Mouse (Mus musculus): ENCODE data around the gene Tmem17.

The Tmem17 gene

DNA sequence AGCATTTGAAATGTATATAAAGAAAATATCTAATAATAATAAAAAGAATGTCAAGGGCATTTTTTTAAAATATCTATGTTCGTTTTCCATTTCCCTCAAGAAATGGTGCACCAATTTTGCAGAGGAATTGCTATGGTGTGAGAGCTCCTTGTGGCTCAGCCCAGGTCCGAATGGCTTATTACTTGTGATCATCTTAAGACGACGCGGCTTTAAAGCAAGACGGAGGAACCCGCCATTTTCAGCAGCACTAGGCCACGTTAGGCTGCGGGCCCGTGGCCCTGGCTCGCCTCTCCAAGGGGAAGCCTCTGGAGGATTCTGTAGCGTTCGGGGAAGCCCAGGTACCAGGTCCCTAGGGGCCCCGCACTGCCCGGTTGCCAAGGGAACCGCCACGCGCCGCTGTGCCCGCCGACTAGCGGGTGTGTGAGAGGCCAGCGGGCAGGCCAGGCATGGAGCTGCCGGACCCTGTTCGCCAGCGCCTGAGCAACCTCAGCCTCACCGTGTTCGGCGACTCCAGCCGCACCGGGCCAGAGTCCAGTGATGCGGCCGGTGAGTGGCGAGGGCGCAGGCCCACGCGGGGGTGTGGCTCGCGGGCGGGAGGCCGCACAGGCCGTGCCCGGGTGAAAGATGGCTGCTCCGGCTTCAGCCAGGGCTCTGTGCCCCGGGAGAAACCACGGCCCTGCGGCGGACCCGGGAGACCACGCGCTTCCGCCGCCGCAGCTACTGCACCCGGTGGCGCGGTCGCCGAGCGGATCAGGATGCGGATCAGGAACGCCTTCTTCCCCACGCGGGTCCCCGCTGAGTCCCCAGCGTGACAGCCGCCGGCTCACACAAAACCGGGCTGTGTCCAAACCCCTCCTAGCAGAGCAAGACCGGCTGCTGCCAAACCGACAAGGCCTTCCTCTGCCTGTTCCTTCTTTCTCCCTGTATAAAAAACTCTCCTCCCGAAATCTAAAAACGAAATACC, at the start of gene Tmem17:
Gene Tmem17, plus strand, starts transcription at position 51 of the 964 bp plus-strand sequence.
- peak; percentile 40 for DNase-seq (ENCODE audit: low read depth)

DNA sequence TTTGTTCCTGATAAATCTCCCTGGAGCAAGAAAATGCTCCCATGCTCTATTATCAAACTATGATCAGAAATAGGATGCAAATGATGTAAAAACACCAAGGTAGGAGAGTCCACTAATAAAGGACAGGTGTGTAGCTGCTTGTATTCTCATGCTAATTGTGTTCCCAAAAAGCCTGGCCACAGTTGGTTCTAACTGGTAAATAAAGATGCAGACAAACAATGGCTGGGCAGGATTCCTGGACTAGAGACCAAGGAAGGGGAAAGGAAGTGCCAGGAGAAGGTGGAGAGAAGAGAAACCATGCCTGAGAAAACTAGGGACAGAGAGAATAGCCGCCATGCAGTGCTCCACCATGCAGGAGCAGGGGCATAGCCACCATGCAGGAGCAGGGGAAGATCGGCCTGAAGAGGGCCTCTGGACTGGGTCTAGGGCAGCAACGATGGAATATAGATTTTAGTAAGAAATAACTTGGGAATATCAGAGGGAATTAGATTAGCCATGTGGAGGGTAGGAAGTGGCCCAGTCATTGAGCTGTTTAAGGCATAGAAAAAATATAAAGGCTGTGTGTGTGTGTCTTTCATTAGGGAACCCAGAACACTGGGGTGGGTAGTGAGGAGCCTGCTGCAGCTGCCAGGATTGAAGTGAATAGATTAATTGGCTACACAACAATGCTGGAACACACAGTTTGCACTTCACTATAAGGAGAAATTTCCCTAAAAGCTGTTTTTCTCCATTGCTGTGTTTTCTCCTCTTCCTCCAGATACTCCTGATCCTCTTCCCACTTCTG, 31.9 kb upstream of the Tmem17 start:
- DNase-seq (ENCODE audit: low read depth) = no peak

DNA sequence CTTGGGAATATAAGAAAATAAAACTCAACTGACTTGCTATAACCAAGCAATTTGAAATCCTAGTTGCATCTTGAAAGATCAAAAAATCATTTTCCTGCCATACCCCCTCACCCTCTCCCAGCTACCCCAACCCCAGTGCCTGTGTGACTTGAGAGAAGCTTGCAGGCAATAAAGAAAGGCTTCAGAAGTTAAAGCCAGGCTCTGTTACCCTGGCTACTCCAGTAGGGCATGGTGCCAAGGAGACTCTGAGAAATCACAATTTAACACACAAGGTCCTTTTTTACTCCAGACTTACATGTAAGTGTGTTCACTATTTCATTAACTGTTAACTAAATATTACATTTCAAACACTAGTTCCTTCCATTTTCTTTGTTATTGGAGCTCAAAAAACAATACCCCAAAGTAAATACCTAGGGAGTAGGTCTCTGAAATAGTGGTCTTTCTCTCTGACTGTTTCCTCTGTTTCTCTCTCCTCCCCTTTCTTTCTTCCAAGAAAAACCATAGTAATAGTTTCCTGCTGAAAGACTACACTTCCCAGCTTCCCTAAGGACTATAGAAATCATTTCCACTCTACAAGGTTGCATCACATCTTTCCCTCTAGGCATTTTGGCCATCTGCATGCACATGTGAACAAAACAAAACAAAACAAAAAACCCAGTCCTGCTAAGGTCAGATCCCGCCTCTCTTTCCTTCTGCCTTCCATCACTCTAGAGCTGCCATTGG, 30.1 kb upstream of the Tmem17 start:
- DNase-seq (ENCODE audit: low read depth) = peak; percentile 37

DNA sequence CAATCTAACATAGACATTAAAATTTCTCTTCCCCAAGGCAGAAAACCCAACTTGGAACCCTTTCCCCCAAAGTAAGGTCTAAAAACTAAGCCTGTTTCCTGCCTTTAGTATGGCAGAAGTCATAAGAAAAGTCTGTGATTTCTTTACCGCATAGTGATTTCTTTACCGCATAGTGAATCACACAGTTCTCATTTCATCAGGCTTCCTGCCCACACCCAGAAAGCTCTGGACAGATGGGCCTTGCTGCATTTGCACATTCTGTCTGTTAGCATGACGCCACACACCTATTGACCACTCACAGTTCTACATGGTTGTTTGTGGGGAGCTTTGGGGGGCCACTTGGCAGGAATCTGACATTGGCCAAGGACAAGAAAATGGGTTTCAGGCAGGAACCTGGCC, 29.5 kb upstream of the Tmem17 start:
- peak; percentile 51 for DNase-seq (ENCODE audit: low read depth)

DNA sequence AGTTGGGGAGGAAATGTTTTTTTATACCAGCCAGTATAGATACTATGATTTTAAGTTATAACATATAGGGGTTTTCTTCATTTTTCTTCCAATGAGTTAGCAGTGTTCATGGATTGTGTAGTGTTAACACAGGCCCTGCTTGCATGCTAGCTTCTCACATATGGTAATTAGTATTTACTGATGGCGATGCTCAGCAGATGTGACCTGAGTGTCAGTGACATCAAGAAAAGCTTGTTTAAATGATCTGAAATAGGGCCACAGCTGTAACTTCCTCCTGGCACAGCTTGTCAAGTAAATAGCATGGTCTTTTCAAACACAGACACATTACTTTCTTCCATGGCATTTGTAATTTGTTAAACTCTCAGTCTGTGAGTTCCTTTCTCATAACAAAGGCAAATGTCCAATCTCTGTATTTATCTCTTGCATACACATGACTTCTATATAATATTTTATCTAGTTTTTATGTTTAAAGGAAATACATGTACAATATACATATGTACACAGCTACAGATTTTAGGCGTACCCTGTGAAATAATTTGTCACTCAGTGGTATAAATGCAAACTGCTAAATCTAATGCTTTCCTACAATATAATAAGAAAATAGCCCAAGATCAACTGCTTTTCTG, 18.1 kb upstream of the Tmem17 start:
- DNase-seq (ENCODE audit: low read depth) = no peak

DNA sequence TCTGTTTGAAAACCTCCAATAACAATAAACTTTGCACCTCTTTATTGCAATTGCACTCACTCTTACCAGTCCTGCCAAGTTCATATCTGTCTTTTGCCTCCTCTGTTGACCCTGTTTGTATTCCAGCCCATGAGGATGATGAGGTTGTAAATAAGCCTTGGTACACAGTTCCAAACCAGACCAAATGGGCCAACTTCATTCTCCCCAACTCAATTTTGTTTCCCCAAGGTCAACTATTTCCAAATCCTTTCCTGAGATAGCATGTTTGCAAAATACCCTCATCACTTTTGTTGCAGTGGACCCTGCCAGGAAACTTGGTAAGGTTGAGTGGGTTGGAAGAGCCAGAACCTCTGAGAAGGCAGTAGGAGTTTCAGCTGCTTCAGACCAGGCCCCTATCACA, 16.9 kb upstream of the Tmem17 start:
- no peak for DNase-seq (ENCODE audit: low read depth)

DNA sequence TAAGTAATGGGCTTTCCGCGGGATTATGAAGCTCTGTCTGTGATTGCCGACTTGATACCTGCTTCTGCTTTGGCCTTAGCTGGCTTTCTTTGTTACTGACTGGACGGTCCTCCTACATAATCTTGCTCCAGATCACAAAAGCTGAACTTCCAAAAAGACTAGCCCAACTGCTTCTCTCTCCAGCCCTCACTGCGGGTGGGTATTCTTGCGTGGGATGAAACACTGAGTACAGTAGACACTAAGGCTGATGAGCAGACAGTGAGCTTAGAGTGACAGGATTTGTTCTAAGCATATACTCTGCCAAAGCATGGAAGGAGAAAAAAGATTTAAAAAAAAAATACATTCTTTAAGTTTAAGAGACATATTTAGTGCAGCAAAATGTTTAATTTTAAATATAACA, 12.5 kb upstream of the Tmem17 start:
- no peak for DNase-seq (ENCODE audit: low read depth)

DNA sequence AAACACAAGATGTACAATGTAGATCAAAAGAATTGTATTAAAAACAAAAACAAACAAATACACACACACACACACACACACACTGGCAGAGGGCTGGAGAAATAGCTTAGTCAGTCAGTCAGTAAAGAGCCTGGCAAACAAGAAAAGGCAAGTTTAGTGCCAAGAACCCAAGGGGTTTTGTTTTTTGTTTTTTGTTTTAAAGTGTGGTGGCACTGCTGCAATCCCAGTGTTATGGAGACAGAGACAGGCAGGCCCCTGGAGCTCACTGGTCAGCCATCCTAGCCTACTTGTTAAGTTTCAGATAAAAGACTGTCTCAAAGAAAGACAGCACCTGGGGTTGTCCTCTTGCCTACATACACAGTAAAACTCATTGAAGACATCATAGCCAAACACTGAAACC, 12.0 kb upstream of the Tmem17 start:
- DNase-seq (ENCODE audit: low read depth) = no peak

DNA sequence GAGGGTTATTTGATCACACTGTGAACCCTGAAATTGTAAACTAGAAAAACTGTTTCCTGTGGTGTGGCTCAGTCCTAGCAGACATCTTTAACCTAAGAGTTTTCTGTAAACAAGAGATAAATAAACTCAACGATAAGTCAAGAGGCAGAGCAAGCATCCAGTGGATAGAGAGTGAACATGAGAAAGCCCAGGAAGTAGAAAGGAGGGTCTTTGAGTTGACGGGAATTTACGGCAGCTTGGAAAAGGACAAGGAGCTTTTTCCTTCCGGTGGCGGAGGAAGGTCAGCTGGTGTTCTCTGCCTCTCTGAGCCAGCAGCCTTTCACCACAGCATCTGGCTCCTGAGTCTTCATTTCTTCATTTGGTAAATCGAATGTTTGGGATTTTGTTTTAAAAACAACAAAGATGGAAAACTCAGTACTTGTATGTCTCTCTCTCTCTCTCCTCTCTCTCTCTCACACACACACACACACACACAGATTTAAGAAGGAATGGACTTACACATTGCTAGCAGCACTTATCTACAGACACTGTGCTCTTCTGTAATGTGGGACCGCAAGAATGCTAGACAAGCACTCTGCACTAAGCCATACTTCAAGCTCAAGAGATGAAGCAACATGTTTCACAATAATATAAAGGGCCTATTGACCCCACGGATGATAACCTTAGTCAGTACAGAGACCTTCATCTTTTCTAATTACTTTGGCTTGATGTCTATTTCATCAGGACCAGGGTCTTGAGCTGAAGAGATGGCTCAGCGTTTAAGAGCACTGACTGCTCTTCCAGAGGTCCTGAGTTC, 10.9 kb upstream of the Tmem17 start:
- DNase-seq (ENCODE audit: low read depth) = no peak

DNA sequence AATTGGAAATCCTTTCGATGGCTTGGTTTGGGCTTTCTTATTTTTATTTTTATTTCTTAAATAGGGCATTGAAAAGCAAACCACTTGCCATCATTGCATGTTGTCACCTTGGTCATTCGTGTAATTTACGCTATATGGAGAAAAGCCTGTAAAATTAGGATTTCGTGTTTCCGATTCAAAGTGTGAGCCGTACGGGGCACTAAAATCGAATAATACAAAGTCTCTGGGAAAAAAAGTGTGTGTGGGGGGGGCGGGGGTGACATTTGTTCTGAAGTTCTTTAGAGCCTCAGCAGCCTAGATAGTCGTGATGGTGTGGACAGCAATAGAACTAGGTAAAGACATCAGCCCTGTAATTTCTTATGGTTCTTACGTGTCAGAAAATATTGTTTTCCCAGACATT, 1.2 kb downstream of the Tmem17 start:
- peak; percentile 11 for DNase-seq (ENCODE audit: low read depth)

DNA sequence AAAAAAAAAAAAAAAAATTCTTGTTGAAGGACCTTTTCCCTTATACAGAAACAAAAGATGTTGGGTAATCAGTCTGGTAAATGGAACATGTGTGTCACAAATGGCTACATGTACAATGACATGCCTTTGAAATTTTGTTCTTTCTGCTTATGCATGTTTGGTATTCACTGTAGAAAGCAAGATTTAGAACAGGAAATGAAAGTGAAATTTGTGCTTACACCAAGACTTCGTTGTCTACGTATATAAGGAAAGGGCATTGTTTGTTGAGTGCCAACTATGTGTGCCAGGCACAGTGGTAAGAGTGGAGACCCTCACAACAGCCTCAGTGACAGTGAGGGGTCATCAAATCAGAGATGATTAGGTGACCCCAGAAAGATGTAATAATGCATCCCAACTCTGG, 3.2 kb downstream of the Tmem17 start:
- no peak for DNase-seq (ENCODE audit: low read depth)

DNA sequence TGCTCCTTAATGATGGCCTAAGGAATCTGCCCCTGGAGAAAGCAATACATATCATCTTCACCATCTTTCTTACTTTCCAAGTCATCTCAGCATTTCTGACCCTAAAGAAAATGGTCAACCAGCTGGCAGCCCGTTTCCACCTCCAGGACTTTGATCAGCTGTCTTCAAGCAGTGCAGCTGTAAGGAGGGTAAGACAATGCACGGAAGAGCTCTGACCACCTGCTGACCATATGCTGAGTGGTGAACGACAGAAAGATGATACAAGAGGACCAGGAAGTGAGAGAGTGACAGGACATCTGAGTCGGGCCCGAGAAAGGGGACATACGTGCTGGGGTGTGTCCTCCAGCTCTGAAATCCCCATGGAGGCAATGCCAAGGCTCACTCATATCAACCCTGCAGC, 6.6 kb downstream of the Tmem17 start:
- no peak for DNase-seq (ENCODE audit: low read depth)

DNA sequence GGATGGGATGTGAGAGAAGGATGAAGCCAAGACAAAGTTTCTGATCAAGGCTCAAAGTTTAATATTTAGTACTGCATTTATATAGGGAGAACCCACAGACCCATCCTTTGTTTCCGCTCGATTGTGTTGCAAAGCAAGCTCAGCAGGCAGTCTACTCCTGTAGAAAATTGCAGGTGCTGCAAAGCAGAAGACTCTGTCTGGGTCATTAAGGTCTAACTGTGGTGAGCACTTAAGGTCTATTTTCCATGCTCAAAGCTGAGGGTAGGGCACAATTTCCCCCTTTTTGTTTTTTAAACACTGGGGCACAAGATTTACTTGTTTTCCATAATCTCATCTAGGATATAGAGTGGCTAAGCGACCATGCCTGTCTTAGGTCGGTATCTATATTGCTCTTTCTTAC, 8.4 kb downstream of the Tmem17 start:
- DNase-seq (ENCODE audit: low read depth) = no peak

DNA sequence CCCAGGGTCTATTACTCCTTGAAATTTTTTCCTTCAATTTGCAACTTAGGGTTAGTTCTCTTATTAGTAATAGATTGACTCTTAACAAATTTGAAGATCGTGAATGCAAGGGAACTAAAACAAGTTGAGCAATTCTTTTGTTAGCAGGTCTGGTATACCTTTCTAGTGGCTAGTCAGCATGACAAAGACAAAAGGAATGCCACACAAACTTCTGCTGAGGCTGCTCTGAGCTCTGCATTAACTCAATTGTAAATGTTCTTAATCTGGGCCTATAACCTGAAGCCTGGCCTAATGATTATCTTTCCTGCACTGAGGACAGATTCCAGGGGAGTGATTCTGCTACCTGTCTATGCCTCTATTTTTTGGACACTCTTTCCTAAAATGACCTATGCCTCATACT, 12.7 kb downstream of the Tmem17 start:
- no peak for DNase-seq (ENCODE audit: low read depth)

DNA sequence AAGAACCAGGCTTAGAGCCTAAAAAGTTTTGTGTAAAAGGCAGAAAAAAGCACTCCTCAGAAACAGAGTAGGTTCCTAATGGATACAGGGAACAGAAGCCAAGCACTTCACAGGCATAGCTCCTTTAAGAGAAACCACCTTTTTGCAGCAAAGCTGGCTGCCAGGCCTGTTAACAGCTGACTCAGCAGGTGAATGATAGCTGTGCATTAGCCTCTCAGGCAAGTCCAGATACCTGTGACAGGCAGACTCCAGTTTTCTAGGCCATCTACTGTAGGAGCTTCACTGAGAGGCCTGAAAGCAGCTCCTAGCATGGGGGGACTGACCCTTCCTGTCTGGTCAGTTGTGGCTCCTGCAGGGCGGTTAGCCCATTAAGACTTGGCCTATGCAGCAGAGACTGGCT, 28.7 kb downstream of the Tmem17 start:
- no peak for DNase-seq (ENCODE audit: low read depth)

DNA sequence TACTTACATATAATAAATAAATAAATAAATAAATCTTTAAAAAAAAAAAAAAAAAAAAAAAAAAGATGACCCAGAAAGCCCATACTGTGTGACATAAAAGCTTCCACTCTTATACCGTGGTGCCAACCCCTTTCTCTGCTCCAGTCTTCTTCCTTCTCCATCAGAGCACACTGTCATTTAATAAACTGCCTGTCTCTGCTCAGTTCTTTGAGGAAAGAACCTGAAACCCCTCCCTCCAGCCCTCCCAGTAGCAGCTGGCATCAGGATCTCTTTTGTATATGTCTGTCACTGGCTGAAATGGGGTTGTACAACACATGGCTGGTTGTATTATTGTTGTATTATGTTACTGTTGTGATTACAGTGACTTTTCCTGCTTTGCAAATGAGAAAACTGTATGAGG, 48.2 kb downstream of the Tmem17 start:
- no peak for DNase-seq (ENCODE audit: low read depth)

DNA sequence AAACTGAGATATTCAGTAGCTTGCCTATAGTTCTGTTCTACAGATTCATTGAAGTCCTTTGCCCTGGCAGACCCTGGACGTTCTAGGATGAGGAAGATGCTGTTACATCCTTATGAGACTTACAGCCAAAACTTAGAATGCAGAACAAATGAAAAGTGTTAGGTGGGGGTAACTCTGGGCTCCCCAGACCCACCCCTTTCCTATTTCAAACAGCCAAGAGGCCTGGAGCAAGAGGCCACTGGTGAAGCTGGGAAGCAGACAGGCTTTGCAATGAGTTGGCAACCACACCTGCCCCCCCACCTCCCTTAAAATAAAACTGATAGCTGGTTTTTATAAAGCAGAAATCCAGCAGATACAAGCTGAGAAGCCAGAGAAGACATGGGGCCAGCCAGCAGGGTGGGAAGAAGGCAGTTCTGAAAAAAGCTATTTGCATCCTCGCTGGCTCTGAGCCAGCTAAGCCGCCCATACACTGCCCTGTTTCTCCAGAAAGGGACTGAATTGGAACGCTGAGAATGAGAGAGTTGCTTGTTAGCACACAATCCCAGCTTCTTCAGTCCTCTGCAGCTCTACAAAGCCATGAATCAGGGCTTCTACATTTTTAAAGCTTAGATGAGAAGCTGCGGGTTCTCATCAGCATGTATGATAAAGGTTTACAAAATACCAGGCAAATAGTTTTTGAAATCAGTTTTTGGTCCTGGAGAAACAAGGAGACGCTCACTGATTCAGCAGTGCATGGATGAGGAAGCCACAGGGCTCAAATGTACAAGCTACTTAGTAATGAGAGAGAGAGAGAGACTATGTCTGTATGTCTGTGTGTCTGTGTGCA, 48.8 kb downstream of the Tmem17 start:
- no peak for DNase-seq (ENCODE audit: low read depth)

DNA sequence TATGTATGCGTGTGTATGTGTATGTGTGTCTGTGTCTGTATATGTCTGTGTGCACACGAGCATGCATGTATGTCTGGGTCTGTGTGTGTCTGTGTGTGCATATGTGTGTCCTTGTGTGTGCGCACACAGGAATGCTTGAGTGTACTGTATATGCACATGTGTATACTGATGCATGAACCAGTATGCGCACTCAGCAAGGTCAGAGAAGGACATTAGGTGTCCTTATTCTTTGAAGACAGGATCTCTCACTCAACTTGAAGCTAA, 49.4 kb downstream of the Tmem17 start:
- no peak for DNase-seq (ENCODE audit: low read depth)

DNA sequence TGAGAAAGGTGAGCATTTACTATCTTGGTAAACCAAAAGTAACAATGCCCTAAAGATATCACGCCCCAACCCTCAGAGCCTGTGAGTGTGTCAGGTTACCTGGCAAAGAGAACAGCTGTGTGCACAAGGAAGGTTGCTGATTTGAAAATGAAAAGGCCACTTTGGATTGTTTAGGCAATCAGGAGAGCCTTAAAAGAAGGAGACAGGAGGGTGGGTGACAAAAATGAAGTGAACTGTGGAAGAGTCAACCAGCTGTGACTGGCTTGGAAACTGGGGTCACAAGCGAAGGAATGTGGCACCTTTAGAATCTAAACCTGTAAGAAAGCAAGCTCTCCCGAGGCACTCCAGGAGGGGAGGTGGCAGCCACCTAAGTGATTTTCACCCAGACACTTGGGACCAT, 51.8 kb downstream of the Tmem17 start:
- no peak for DNase-seq (ENCODE audit: low read depth)

DNA sequence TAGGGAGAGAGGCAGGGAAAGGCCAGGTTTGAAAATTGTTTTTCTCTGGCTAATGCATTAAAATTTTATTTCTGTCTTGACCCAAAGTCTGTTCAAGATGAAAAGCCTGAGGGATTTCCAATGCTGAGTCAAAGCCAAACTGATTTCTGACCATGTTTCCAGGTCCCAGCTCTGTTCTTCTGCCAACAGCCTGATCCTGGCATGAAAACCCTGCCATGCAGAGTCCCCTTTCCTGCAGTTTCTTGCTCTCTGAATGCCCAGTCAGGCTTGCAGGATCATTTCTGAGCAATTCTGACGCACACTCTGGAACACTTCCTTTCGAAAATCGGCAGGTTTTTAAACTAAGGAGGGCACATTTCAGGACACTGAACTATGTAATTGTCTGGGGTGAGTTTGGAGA, 52.8 kb downstream of the Tmem17 start:
- no peak for DNase-seq (ENCODE audit: low read depth)
